Mouse (Mus musculus): ENCODE measurements around the gene Srebf1. TPM values are rescaled to one million over a fixed set of nuclear protein-coding genes. Genes with fewer than 3 reads are reported as not detected.

Gene Srebf1
- polyA plus RNA-seq, 1 experiment from 2014 or later: 76.7 TPM

DNA sequence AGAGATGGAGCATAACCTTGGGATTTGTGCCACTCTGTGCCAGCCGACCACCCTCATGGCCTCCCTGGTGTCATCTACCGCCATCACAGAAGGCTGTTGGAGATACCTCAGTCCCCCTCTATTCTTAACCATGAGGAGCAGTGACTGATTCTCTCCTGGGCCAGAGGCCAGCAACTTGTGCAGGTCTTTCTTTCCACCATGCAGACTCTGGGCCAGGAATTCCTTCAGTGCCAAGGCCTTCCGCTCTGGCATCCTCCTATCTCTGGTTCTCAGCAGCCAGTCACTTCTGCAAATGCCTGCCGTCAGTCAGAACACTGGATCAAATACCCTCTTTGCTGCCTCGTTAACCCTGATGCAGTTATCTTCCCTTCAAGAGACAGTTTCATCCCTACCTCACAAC, 31.9 kb upstream of the Srebf1 start:
- no peak overlapping the region for H3K4me2 ChIP-seq (replicated peaks)
- 76% methylated on average over 5 of the region's 5 CpGs for WGBS
- no peaks in the 10 kb centered on the region for H3K9me3 ChIP-seq (replicated peaks)
- no peak overlapping the region for H3K4me3 ChIP-seq (replicated peaks)
- H3K36me3 ChIP-seq: peaks cover 28% of the 10 kb centered on the region
- no peak for ATAC-seq (ENCODE audit: insufficient number of reproducible peaks, low FRiP score, low TSS enrichment, low read depth)
- no peaks in the 10 kb centered on the region for H3K27me3 ChIP-seq
- peaks cover 18% of the 10 kb centered on the region for H3K4me1 ChIP-seq
- H3K27ac ChIP-seq (replicated peaks): no peak overlapping the region
- no peak overlapping the region for H3K9ac ChIP-seq

- no peaks in the 10 kb centered on the region for H3K9me3 ChIP-seq (replicated peaks)
- peaks cover 22% of the 10 kb centered on the region for H3K36me3 ChIP-seq
- 85% methylated on average over 2 of the region's 2 CpGs for WGBS
- no peaks in the 10 kb centered on the region for H3K27me3 ChIP-seq
- H3K9ac ChIP-seq: no peak overlapping the region
- H3K4me3 ChIP-seq (replicated peaks): no peak overlapping the region
- no peak for ATAC-seq (ENCODE audit: insufficient number of reproducible peaks, low FRiP score, low TSS enrichment, low read depth)
- H3K4me2 ChIP-seq (replicated peaks): no peak overlapping the region
- no peak overlapping the region for H3K27ac ChIP-seq (replicated peaks)
- peaks cover 24% of the 10 kb centered on the region for H3K4me1 ChIP-seq
Observed at GRCm38 (mm10) chr11:60253546-60253945, 31.2 kb upstream of the Srebf1 start.

GRCm38 (mm10) chr11:60250971-60251643, 28.7 kb upstream of the Srebf1 start:
- H3K4me3 ChIP-seq (replicated peaks): no peak overlapping the region
- no peaks in the 10 kb centered on the region for H3K27me3 ChIP-seq
- H3K4me1 ChIP-seq: peaks cover 23% of the 10 kb centered on the region
- no peak for ATAC-seq (ENCODE audit: insufficient number of reproducible peaks, low FRiP score, low TSS enrichment, low read depth)
- H3K9ac ChIP-seq: no peak overlapping the region
- H3K36me3 ChIP-seq: peaks cover 15% of the 10 kb centered on the region
- H3K4me2 ChIP-seq (replicated peaks): no peak overlapping the region
- H3K9me3 ChIP-seq (replicated peaks): no peaks in the 10 kb centered on the region
- 59% methylated on average over 6 of the region's 6 CpGs for WGBS
- H3K27ac ChIP-seq (replicated peaks): no peak overlapping the region

- Histone ChIP-seq H3K4me1 (peaks cover 18% of the 10 kb centered on the region), H3K36me3 (peaks cover 23% of the 10 kb centered on the region), H3K9me3 (replicated peaks) (no peaks in the 10 kb centered on the region), H3K4me2 (replicated peaks) (no peak overlapping the region), H3K27ac (replicated peaks) (no peak overlapping the region), H3K9ac (no peak overlapping the region), H3K4me3 (replicated peaks) (no peak overlapping the region), H3K27me3 (no peaks in the 10 kb centered on the region)
- WGBS: 77% methylated on average over 2 of the region's 2 CpGs
- no peak for ATAC-seq (ENCODE audit: insufficient number of reproducible peaks, low FRiP score, low TSS enrichment, low read depth)
Observed at GRCm38 (mm10) chr11:60249885-60250284, 27.5 kb upstream of the Srebf1 start.

- no peak for ATAC-seq (ENCODE audit: insufficient number of reproducible peaks, low FRiP score, low TSS enrichment, low read depth)
- 44% methylated on average over 13 of the region's 13 CpGs for WGBS
- peak overlapping the region; percentile 48; the same call in 1 of the 2 replicates for H3K27ac ChIP-seq (replicated peaks)
- no peak overlapping the region for H3K4me3 ChIP-seq (replicated peaks)
- no peaks in the 10 kb centered on the region for H3K9me3 ChIP-seq (replicated peaks)
- no peak overlapping the region for H3K9ac ChIP-seq
- peaks cover 31% of the 10 kb centered on the region for H3K36me3 ChIP-seq
- peaks cover 18% of the 10 kb centered on the region for H3K4me1 ChIP-seq
- no peak overlapping the region for H3K4me2 ChIP-seq (replicated peaks)
- H3K27me3 ChIP-seq: no peaks in the 10 kb centered on the region
Observed at GRCm38 (mm10) chr11:60248596-60249404, 26.4 kb upstream of the Srebf1 start.

DNA sequence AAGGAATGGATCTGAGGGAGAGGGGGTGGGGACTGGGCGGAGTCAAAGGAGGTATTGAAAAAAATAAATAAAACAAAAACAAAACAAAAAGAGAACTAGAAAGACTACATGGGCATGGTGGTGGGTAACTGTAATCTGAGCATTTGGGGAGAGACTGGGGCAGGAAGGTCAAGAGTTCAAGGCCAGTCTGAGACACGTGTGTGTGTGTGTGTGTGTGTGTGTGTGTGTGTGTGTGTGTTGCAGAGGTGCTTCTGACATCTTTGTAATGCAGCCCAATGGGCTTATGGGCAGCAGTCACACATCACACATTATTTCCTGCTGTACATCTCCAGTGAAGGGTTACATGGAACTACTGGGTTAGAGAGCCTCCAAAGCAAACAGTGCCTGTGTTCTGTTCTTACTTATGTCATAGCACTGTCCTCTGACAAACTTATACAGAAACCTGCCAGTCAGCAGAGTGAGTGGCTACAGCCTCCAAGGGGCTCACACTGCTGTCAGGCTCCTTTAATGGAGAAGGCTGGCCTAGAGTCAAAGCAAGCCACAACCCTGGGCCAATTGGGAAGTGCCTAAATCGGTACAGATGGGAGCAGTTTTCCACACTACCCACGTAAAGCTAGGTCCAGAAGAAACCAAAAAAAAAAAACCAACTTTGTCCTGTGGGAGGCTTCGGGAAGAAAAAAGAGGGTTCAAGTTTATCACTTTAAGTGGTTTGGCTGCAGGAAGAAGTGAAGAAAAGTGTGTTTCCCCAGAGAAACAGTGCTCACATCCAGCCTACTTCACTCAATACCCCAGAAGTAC, 25.6 kb upstream of the Srebf1 start:
- Histone ChIP-seq H3K4me1 (peaks cover 18% of the 10 kb centered on the region), H3K9me3 (replicated peaks) (no peaks in the 10 kb centered on the region), H3K4me2 (replicated peaks) (no peak overlapping the region), H3K27ac (replicated peaks) (0 out of 2 replicates have a peak overlapping the region, but pooled peaks have one; percentile 24), H3K9ac (no peak overlapping the region), H3K4me3 (replicated peaks) (no peak overlapping the region), H3K36me3 (peaks cover 35% of the 10 kb centered on the region), H3K27me3 (no peaks in the 10 kb centered on the region)
- 34% methylated on average over 5 of the region's 5 CpGs for WGBS
- ATAC-seq (ENCODE audit: insufficient number of reproducible peaks, low FRiP score, low TSS enrichment, low read depth): no peak

DNA sequence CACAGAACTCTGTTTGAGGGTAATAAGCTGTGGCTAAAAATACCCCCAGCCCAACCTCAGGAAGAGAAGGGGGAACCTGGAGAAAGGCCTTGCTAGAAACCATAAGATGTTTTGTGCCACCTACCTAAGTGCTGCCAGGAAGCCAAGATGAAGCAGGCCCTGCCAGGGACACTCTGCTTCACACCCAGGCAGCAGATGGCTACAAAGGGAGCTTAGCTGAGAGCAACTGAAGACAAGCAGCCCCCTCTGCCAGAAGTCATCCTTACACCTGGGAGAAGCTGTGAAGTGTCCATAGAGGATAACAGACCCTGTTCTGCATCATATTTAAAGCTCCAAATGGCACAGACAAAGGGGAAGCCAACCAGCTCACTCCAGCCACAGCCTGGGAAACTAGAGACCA, 23.7 kb upstream of the Srebf1 start:
- H3K4me3 ChIP-seq (replicated peaks): no peak overlapping the region
- H3K27ac ChIP-seq (replicated peaks): no peak overlapping the region
- H3K4me1 ChIP-seq: peaks cover 14% of the 10 kb centered on the region
- no peaks in the 10 kb centered on the region for H3K9me3 ChIP-seq (replicated peaks)
- H3K9ac ChIP-seq: no peak overlapping the region
- peaks cover 48% of the 10 kb centered on the region for H3K36me3 ChIP-seq
- no peak for ATAC-seq (ENCODE audit: insufficient number of reproducible peaks, low FRiP score, low TSS enrichment, low read depth)
- H3K4me2 ChIP-seq (replicated peaks): no peak overlapping the region
- H3K27me3 ChIP-seq: no peaks in the 10 kb centered on the region

DNA sequence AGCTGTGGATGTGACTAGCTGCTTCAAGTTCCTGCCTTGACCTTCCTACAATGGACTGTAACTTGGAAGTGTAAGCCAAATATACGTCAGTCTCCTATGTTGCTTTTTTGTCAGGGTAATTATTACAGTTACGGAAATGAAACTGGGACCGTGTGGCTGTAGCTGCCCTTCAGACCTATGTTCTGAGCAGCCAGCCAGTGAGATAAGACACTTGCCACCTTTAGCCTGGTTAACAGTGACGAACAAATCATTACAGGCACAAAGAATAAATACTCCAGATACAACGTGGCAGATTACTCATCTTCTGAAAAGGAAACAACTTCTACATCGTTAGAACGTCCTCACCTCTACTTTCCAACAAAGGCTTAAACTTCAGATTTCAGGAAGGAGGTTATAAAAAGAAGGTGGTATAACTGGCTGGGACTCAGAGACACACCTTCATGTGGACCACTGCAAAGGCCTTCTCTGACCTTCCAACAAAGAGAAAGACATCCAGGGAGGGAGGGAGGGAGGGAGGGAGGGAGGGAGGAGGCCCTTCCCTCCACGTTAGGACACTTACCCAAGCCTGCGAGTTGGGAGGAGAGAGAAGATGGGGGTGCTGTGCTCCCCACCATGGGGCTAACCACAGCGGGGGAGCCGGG, 22.2 kb upstream of the Srebf1 start:
- H3K9ac ChIP-seq: no peak overlapping the region
- H3K4me2 ChIP-seq (replicated peaks): no peak overlapping the region
- WGBS: 68% methylated on average over 11 of the region's 11 CpGs
- H3K9me3 ChIP-seq (replicated peaks): no peaks in the 10 kb centered on the region
- H3K27ac ChIP-seq (replicated peaks): no peak overlapping the region
- H3K4me3 ChIP-seq (replicated peaks): no peak overlapping the region
- H3K4me1 ChIP-seq: peaks cover 14% of the 10 kb centered on the region
- ATAC-seq (ENCODE audit: insufficient number of reproducible peaks, low FRiP score, low TSS enrichment, low read depth): no peak
- peaks cover 53% of the 10 kb centered on the region for H3K36me3 ChIP-seq
- no peaks in the 10 kb centered on the region for H3K27me3 ChIP-seq

- Histone ChIP-seq H3K4me3 (replicated peaks) (no peak overlapping the region), H3K4me1 (no peaks in the 10 kb centered on the region; the same call in 1 of the 2 replicates), H3K9ac (no peak overlapping the region), H3K27ac (replicated peaks) (no peak overlapping the region), H3K4me2 (replicated peaks) (no peak overlapping the region), H3K27me3 (no peaks in the 10 kb centered on the region), H3K9me3 (replicated peaks) (no peaks in the 10 kb centered on the region), H3K36me3 (peaks cover 64% of the 10 kb centered on the region)
- WGBS: 82% methylated on average over 4 of the region's 4 CpGs
- no peak for ATAC-seq (ENCODE audit: insufficient number of reproducible peaks, low FRiP score, low TSS enrichment, low read depth)
Observed at GRCm38 (mm10) chr11:60240509-60240908, 18.1 kb upstream of the Srebf1 start.

GRCm38 (mm10) chr11:60235351-60235750, 13.0 kb upstream of the Srebf1 start:
- Histone ChIP-seq H3K9ac (no peak overlapping the region), H3K27me3 (no peaks in the 10 kb centered on the region), H3K4me3 (replicated peaks) (no peak overlapping the region), H3K9me3 (replicated peaks) (no peaks in the 10 kb centered on the region), H3K27ac (replicated peaks) (no peak overlapping the region; the same call in 1 of the 2 replicates), H3K36me3 (peaks cover 23% of the 10 kb centered on the region; the same call in 1 of the 2 replicates), H3K4me2 (replicated peaks) (no peak overlapping the region), H3K4me1 (peaks cover 16% of the 10 kb centered on the region; the same call in 1 of the 2 replicates)
- ATAC-seq (ENCODE audit: insufficient number of reproducible peaks, low FRiP score, low TSS enrichment, low read depth): no peak
- 58% methylated on average over 5 of the region's 5 CpGs for WGBS

DNA sequence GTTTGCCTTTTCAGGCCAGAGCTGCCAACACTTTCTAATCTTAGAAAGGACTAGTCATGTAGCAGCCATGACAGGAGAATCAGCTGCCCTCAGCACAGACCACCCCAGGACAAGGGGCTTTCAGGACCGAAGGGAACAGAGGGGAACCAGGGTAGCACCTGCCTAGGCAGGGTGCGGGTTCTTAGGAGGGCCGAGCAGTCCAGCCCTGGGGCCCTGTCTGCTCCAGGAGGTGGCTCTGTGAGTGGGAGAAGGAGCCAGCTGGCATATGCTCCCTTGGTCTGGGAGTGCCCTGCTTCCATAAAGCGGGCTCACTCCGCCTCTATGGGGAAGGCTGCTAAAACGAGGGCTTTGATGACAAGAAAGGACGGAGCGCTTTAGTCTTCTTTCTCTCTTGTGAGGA, 10.9 kb upstream of the Srebf1 start:
- no peaks in the 10 kb centered on the region for H3K9me3 ChIP-seq (replicated peaks)
- peaks cover 30% of the 10 kb centered on the region for H3K36me3 ChIP-seq
- H3K4me1 ChIP-seq: peaks cover 25% of the 10 kb centered on the region; the same call in 1 of the 2 replicates
- no peak overlapping the region for H3K9ac ChIP-seq
- no peak overlapping the region for H3K4me2 ChIP-seq (replicated peaks)
- H3K27me3 ChIP-seq: no peaks in the 10 kb centered on the region
- no peak for ATAC-seq (ENCODE audit: insufficient number of reproducible peaks, low FRiP score, low TSS enrichment, low read depth)
- H3K27ac ChIP-seq (replicated peaks): no peak overlapping the region
- no peak overlapping the region for H3K4me3 ChIP-seq (replicated peaks)
- WGBS: 66% methylated on average over 8 of the region's 8 CpGs

All from embryonic facial prominence, embryonic 15.5 days (tissue).